ENCODE assay signal across 11 mouse cellular contexts in genomic region chr7:27407816-27408215, GRCm38 (mm10). TPM values are rescaled to one million over a fixed set of nuclear protein-coding genes. Genes with fewer than 3 reads are reported as not detected.
DNase-seq lines count a peak whose midpoint lies in the region; ATAC-seq and TF ChIP-seq lines count a peak whose summit lies in the region.
"Had no signal": no experiment of that assay in that cellular context is flagged by ENCODE, and none has a peak within 500 bp of the region (broad histone marks: within the 10 kb centered on the region; RNA-seq: fewer than 3 reads in every experiment).

No protein-coding gene starts in this region.

- 49% methylated on average over 8 of the region's 8 CpGs for WGBS in heart, embryonic 16.5 days
- 29% methylated on average over 8 of the region's 8 CpGs for WGBS in embryonic facial prominence, embryonic 14.5 days
- WGBS in limb, embryonic 11.5 days, result 23% methylated on average over 8 of the region's 8 CpGs

- no peak for TF ChIP-seq CTCF in E14TG2a.4 (conservative IDR thresholded peaks at IDR 0.05; ENCODE audit: low read length)

- H3K4me1 ChIP-seq in heart, embryonic 16.5 days (ENCODE audit: control insufficient read depth, insufficient read depth, low read length), result peaks cover 7% of the 10 kb centered on the region; the same call in 1 of the 2 replicates
- peaks cover 47% of the 10 kb centered on the region for H3K4me1 ChIP-seq in E14TG2a.4 (replicated peaks; ENCODE audit: low read depth, low read length)
- peaks cover 4% of the 10 kb centered on the region; the same call in 1 of the 2 replicates for H3K4me1 ChIP-seq in embryonic facial prominence, embryonic 14.5 days (ENCODE audit: control insufficient read depth, insufficient read depth, low read length)
- H3K4me1 ChIP-seq in limb, embryonic 11.5 days (ENCODE audit: control insufficient read depth, insufficient read depth, low read length), result peaks cover 6% of the 10 kb centered on the region; the same call in 1 of the 2 replicates

- peak overlapping the region; percentile 81 for H3K4me2 ChIP-seq in heart, embryonic 16.5 days (ENCODE audit: low read depth, low read length)
- H3K4me2 ChIP-seq in embryonic facial prominence, embryonic 14.5 days (ENCODE audit: low read depth, low read length), result peak overlapping the region; percentile 86
- peak overlapping the region; percentile 87; the same call in 1 of the 2 replicates for H3K4me2 ChIP-seq in limb, embryonic 11.5 days (ENCODE audit: low read depth, severe bottlenecking)

- DNase-seq in heart, postnatal 14 days, result no peak
- DNase-seq in embryonic facial prominence, embryonic 14.5 days (ENCODE audit: low spot score), result no peak
- no peak for DNase-seq in limb, embryonic 11.5 days (ENCODE audit: low spot score)
- DNase-seq in Muller cell, postnatal 12 days (ENCODE audit: inconsistent ontology term), result no peak
- no peak for DNase-seq in thymus, postnatal 25 days
- no peak for DNase-seq in urinary bladder, adult 18-20 months (ENCODE audit: low spot score in 2 of 2)
- DNase-seq: kidney, adult 18-20 months; liver, embryonic 13.5 days had no signal

- H3K27me3 ChIP-seq in heart, embryonic 16.5 days (ENCODE audit: control insufficient read depth, insufficient read depth, low read length), result peaks cover 68% of the 10 kb centered on the region
- H3K27me3 ChIP-seq in E14TG2a.4 (ENCODE audit: insufficient read depth, low read length), result peaks cover 49% of the 10 kb centered on the region
- peaks cover 71% of the 10 kb centered on the region for H3K27me3 ChIP-seq in embryonic facial prominence, embryonic 14.5 days (replicated peaks; ENCODE audit: control insufficient read depth, insufficient read depth, low read length)
- H3K27me3 ChIP-seq in limb, embryonic 11.5 days (ENCODE audit: control insufficient read depth, insufficient read depth, low read length), result peaks cover 55% of the 10 kb centered on the region

- no peak overlapping the region for H3K9ac ChIP-seq in heart, embryonic 16.5 days (ENCODE audit: low read length)
- no peak overlapping the region for H3K9ac ChIP-seq in embryonic facial prominence, embryonic 14.5 days (ENCODE audit: low read depth, low read length)
- no peak overlapping the region for H3K9ac ChIP-seq in limb, embryonic 11.5 days (ENCODE audit: low read length)
- H3K9ac ChIP-seq: liver, embryonic 13.5 days had no signal

- intact Hi-C loops in heart, postnatal 14 days (cut with DNase I), result loop anchor here (5.0 kb wide), 2 partner anchors 39 to 119 kb away; partner anchors contain the start of genes Blvrb and Sptbn4

- no peak for ATAC-seq in heart, embryonic 16.5 days (replicated peaks; ENCODE audit: extremely low read depth, insufficient read depth, low FRiP score)
- no peak for ATAC-seq in embryonic facial prominence, embryonic 14.5 days (ENCODE audit: low read depth)
- no peak for ATAC-seq in limb, embryonic 11.5 days (ENCODE audit: insufficient number of reproducible peaks, low FRiP score, low TSS enrichment, low read depth)

- no peak overlapping the region; the same call in 1 of the 2 replicates for H3K4me3 ChIP-seq in heart, embryonic 16.5 days (ENCODE audit: low read length)
- peak overlapping the region; percentile 86 for H3K4me3 ChIP-seq in E14TG2a.4 (replicated peaks; ENCODE audit: low read length)
- H3K4me3 ChIP-seq in embryonic facial prominence, embryonic 14.5 days (ENCODE audit: low read depth, low read length), result peak overlapping the region; percentile 51
- peak overlapping the region; percentile 36 for H3K4me3 ChIP-seq in limb, embryonic 11.5 days (ENCODE audit: low read depth, low read length)

- no peak overlapping the region for H3K27ac ChIP-seq in heart, embryonic 16.5 days (ENCODE audit: low read length)
- H3K27ac ChIP-seq in embryonic facial prominence, embryonic 14.5 days (replicated peaks; ENCODE audit: low read depth, low read length), result no peak overlapping the region
- no peak overlapping the region for H3K27ac ChIP-seq in limb, embryonic 11.5 days (replicated peaks; ENCODE audit: low read depth, low read length)
- H3K27ac ChIP-seq: liver, embryonic 13.5 days had no signal

- H3K36me3 ChIP-seq in heart, embryonic 16.5 days (ENCODE audit: control insufficient read depth, insufficient read depth), result no peaks in the 10 kb centered on the region
- H3K36me3 ChIP-seq in E14TG2a.4 (ENCODE audit: insufficient read depth, low read length), result no peaks in the 10 kb centered on the region
- H3K36me3 ChIP-seq in embryonic facial prominence, embryonic 14.5 days (ENCODE audit: control insufficient read depth, insufficient read depth, low read length), result no peaks in the 10 kb centered on the region
- H3K36me3 ChIP-seq in limb, embryonic 11.5 days (ENCODE audit: control insufficient read depth, insufficient read depth, low read length), result no peaks in the 10 kb centered on the region
- H3K36me3 ChIP-seq: liver, embryonic 13.5 days had no signal

- peaks cover 13% of the 10 kb centered on the region for H3K9me3 ChIP-seq in heart, embryonic 16.5 days (replicated peaks; ENCODE audit: control insufficient read depth, low read length)
- no peaks in the 10 kb centered on the region; the same call in 1 of the 2 replicates for H3K9me3 ChIP-seq in E14TG2a.4 (ENCODE audit: low read length)
- peaks cover 18% of the 10 kb centered on the region for H3K9me3 ChIP-seq in embryonic facial prominence, embryonic 14.5 days (ENCODE audit: control insufficient read depth, low read length)
- H3K9me3 ChIP-seq in limb, embryonic 11.5 days (ENCODE audit: control insufficient read depth, low read length), result peaks cover 6% of the 10 kb centered on the region; the same call in 1 of the 2 replicates
- H3K9me3 ChIP-seq: liver, embryonic 13.5 days had no signal

RNA-seq across cellular contexts. Expression of gene Sptbn4, which starts 39.7 kb away (rescaled TPM):
- 0.10 and 0.43 TPM in 2 replicates for polyA plus RNA-seq in heart, embryonic 16.5 days (2015; fragmentation: Nextera tagmentation; extraction: Ambion mirVana)
- under 1 TPM; 0.14 to 0.20 TPM for total RNA-seq in heart, postnatal 14 days (2021)
- polyA plus RNA-seq in embryonic facial prominence, embryonic 14.5 days (2014; fragmentation: Nextera tagmentation; extraction: Ambion mirVana), result 0.39 and 0.40 TPM in 2 replicates
- 0.15 and 0.27 TPM in 2 replicates for polyA plus RNA-seq in limb, embryonic 11.5 days (2014; fragmentation: Nextera tagmentation; extraction: Ambion mirVana)
- total RNA-seq: neutrophil, adult 5-6 weeks had no signal

RNA-seq across cellular contexts. Expression of gene Blvrb, which starts 40.0 kb away (rescaled TPM):
- 48.3 and 52.3 TPM in 2 replicates for polyA plus RNA-seq in heart, embryonic 16.5 days (2015; fragmentation: Nextera tagmentation; extraction: Ambion mirVana)
- 10 to 100 TPM; 34.3 to 34.9 TPM for total RNA-seq in heart, postnatal 14 days (2021)
- 67.3 and 75.2 TPM in 2 replicates for polyA plus RNA-seq in embryonic facial prominence, embryonic 14.5 days (2014; fragmentation: Nextera tagmentation; extraction: Ambion mirVana)
- 29.0 and 30.5 TPM in 2 replicates for polyA plus RNA-seq in limb, embryonic 11.5 days (2014; fragmentation: Nextera tagmentation; extraction: Ambion mirVana)

RNA-seq across cellular contexts. Expression of gene Gm20479, which starts 50.6 kb away (rescaled TPM):
- 0.46 TPM in 1 of 2 replicates, not detected in the other for polyA plus RNA-seq in heart, embryonic 16.5 days (2015; fragmentation: Nextera tagmentation; extraction: Ambion mirVana)
- under 1 TPM in 1 of 2 experiments, not detected in 1; 0.76 TPM for total RNA-seq in heart, postnatal 14 days (2021)
- not detected in 2 replicates for polyA plus RNA-seq in embryonic facial prominence, embryonic 14.5 days (2014; fragmentation: Nextera tagmentation; extraction: Ambion mirVana)
- 0.52 TPM in 1 of 2 replicates, not detected in the other for polyA plus RNA-seq in limb, embryonic 11.5 days (2014; fragmentation: Nextera tagmentation; extraction: Ambion mirVana)
- total RNA-seq: neutrophil, adult 5-6 weeks had no signal

RNA-seq across cellular contexts. Expression of gene Shkbp1, which starts 52.0 kb away (rescaled TPM):
- 22.3 and 24.1 TPM in 2 replicates for polyA plus RNA-seq in heart, embryonic 16.5 days (2015; fragmentation: Nextera tagmentation; extraction: Ambion mirVana)
- 1 to 10 TPM; 8.6 to 9.7 TPM for total RNA-seq in heart, postnatal 14 days (2021)
- 26.5 and 30.3 TPM in 2 replicates for polyA plus RNA-seq in embryonic facial prominence, embryonic 14.5 days (2014; fragmentation: Nextera tagmentation; extraction: Ambion mirVana)
- polyA plus RNA-seq in limb, embryonic 11.5 days (2014; fragmentation: Nextera tagmentation; extraction: Ambion mirVana), result 46.5 and 50.9 TPM in 2 replicates
